Comparison of ENCODE assay signal across 17 mouse cellular contexts in the genomic region with DNA sequence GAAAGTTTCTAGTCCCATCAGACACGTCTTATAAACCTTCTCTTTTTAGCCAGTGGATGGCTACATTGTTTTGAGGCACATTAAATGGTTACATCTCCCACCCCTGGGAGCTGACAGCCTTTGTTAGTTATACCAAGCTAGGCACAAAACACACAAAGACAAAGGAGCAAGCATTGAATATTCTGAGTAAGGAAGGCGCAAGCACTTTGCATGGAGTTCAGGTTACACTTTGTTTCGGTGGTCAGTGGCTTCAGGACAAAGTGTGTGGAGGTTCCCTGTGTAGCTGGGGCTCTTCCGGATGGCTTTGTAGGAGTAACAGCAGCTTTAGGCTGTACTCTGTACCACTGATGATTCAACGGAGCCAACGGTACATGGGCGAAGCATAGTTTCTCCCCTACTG.
"Had no signal": no experiment of that assay in that cellular context is flagged by ENCODE, and none has a peak within 500 bp of the region (broad histone marks: within the 10 kb centered on the region; RNA-seq: fewer than 3 reads in every experiment).

No protein-coding gene starts in this region.

- H3K27ac ChIP-seq: lung, embryonic 15.5 days; macrophage; midbrain, embryonic 13.5 days; midbrain, embryonic 15.5 days; neural tube, embryonic 12.5 days; stomach, embryonic 15.5 days; stomach, postnatal 0 days had no signal

- H3K4me3 ChIP-seq: lung, embryonic 15.5 days; midbrain, embryonic 13.5 days; midbrain, embryonic 15.5 days; neural tube, embryonic 12.5 days; stomach, embryonic 15.5 days had no signal

- H3K4me2 ChIP-seq: lung, embryonic 15.5 days; midbrain, embryonic 11.5 days; midbrain, embryonic 13.5 days; midbrain, embryonic 15.5 days; neural tube, embryonic 12.5 days; stomach, embryonic 15.5 days had no signal

- H3K36me3 ChIP-seq: lung, embryonic 15.5 days; midbrain, embryonic 13.5 days; midbrain, embryonic 15.5 days; neural tube, embryonic 12.5 days; stomach, embryonic 15.5 days had no signal

- H3K4me1 ChIP-seq: lung, embryonic 15.5 days; stomach, embryonic 15.5 days had no signal

- H3K9me3 ChIP-seq: lung, embryonic 15.5 days; midbrain, embryonic 13.5 days; midbrain, embryonic 15.5 days; neural tube, embryonic 12.5 days; stomach, embryonic 15.5 days had no signal

- H3K9ac ChIP-seq: liver, postnatal 0 days; lung, embryonic 15.5 days; midbrain, embryonic 13.5 days; midbrain, embryonic 15.5 days; neural tube, embryonic 12.5 days; stomach, embryonic 15.5 days had no signal

- ATAC-seq: liver, postnatal 0 days; lung, postnatal 0 days; midbrain, embryonic 13.5 days; midbrain, embryonic 15.5 days had no signal

- DNase-seq: liver, postnatal 0 days; lung, adult 2 months; lung, postnatal 14 days; lung, postnatal 36 days; right cerebral cortex, postnatal 14 days; thymus, adult 2 months; thymus, postnatal 25 days; thymus, postnatal 4 days had no signal

- H3K27me3 ChIP-seq: lung, embryonic 15.5 days; midbrain, embryonic 13.5 days; midbrain, embryonic 15.5 days; neural tube, embryonic 12.5 days; stomach, embryonic 15.5 days had no signal
